Comparison of ENCODE assay signal across 9 mouse cellular contexts in genomic region chr12:51866226-51866910, GRCm38 (mm10). TPM values are rescaled to one million over a fixed set of nuclear protein-coding genes. Genes with fewer than 3 reads are reported as not detected.
A peak's percentile ranks its signal among the peaks of the same experiment; 100 is the strongest.
DNase-seq lines count a peak whose midpoint lies in the region; ATAC-seq and TF ChIP-seq lines count a peak whose summit lies in the region.
"Had no signal": no experiment of that assay in that cellular context is flagged by ENCODE, and none has a peak within 500 bp of the region (broad histone marks: within the 10 kb centered on the region; RNA-seq: fewer than 3 reads in every experiment).

No protein-coding gene starts in this region.

- no peak overlapping the region for H3ac ChIP-seq in myocyte (ENCODE audit: control insufficient read depth, insufficient read length)

- no peaks in the 10 kb centered on the region for H3K9me3 ChIP-seq in liver, embryonic 12.5 days (replicated peaks)
- H3K9me3 ChIP-seq: lung, embryonic 15.5 days had no signal

- peak; percentile 45 for DNase-seq in kidney, adult 9 months
- DNase-seq in kidney, postnatal 10 days: no peak
- DNase-seq in Muller cell, postnatal 12 days (ENCODE audit: inconsistent ontology term): peak; percentile 42
- peak; percentile 93 for DNase-seq in gastrocnemius, adult 18-20 months (ENCODE audit: low spot score)
- DNase-seq in ovary, adult 18-20 months (ENCODE audit: low spot score): no peak
- no peak for DNase-seq in layer of hippocampus, adult 18-20 months (ENCODE audit: low spot score in 2 of 2)

- WGBS in liver, embryonic 12.5 days (ENCODE audit: insufficient replicate concordance): 64% methylated on average over 13 of the region's 13 CpGs

- no peak overlapping the region for H3K4me2 ChIP-seq in liver, embryonic 12.5 days
- peak overlapping the region; percentile 81 for H3K4me2 ChIP-seq in myocyte (ENCODE audit: low read depth)
- H3K4me2 ChIP-seq: lung, embryonic 15.5 days had no signal

- no peaks in the 10 kb centered on the region for H3K79me2 ChIP-seq in myocyte (ENCODE audit: control insufficient read depth, insufficient read depth)

- no peaks in the 10 kb centered on the region for H3K36me3 ChIP-seq in liver, embryonic 12.5 days
- H3K36me3 ChIP-seq in myocyte (ENCODE audit: control insufficient read depth, insufficient read depth): no peaks in the 10 kb centered on the region
- H3K36me3 ChIP-seq: lung, embryonic 15.5 days had no signal

- no peaks in the 10 kb centered on the region for H3K27me3 ChIP-seq in liver, embryonic 12.5 days (replicated peaks)
- H3K27me3 ChIP-seq in myocyte (ENCODE audit: control insufficient read depth, insufficient read depth, insufficient read length): no peaks in the 10 kb centered on the region
- H3K27me3 ChIP-seq: lung, embryonic 15.5 days had no signal

- peak overlapping the region; percentile 54; the same call in 1 of the 2 replicates for H3K27ac ChIP-seq in liver, embryonic 12.5 days
- H3K27ac ChIP-seq: lung, embryonic 15.5 days had no signal

- ATAC-seq in liver, embryonic 12.5 days: peak; percentile 12; the same call in 1 of the 2 replicates

- no peak overlapping the region for H3K9ac ChIP-seq in liver, embryonic 12.5 days
- H3K9ac ChIP-seq: lung, embryonic 15.5 days had no signal

- H3K4me3 ChIP-seq in liver, embryonic 12.5 days: no peak overlapping the region
- H3K4me3 ChIP-seq in myocyte: no peak overlapping the region
- H3K4me3 ChIP-seq: lung, embryonic 15.5 days had no signal

- H3K4me1 ChIP-seq in liver, embryonic 12.5 days: peaks cover 35% of the 10 kb centered on the region

- TF ChIP-seq POLR2A in myocyte (IDR thresholded peaks at IDR 0.05; ENCODE audit: insufficient read length, low read depth): no peak

TF ChIP-seq in myocyte, 11 proteins besides CTCF, POLR2A, EP300 and RAD21:
- no peak for TF ChIP-seq SRF (IDR thresholded peaks at IDR 0.05; ENCODE audit: control insufficient read depth, insufficient read length, low read depth)

RNA-seq across cellular contexts. Expression of gene Hectd1, which starts 37.0 kb away (rescaled TPM):
- total RNA-seq in gastrocnemius, adult 18-20 months (2021): 10 to 100 TPM; 84.3 to 90.9 TPM
- polyA plus RNA-seq in liver, embryonic 12.5 days (2016; fragmentation: Nextera tagmentation; extraction: Ambion mirVana): 48.0 and 48.4 TPM in 2 replicates
- 15.4 TPM for polyA plus RNA-seq in myocyte (2012; fragmentation: generic; extraction: Trizol)
- total RNA-seq in layer of hippocampus, adult 18-20 months (2021): 10 to 100 TPM; 80.0 to 81.2 TPM

Comparison
In these comparisons a context has a peak if more than half of its experiments do, and no peak if none do; other contexts are left out.
1. DNase-seq: peak in kidney, adult 9 months (single experiment), Muller cell, postnatal 12 days (single experiment) and gastrocnemius, adult 18-20 months (single experiment); none in kidney, postnatal 10 days (single experiment), ovary, adult 18-20 months (single experiment) and layer of hippocampus, adult 18-20 months (0 of 2).